Mouse (Mus musculus): ENCODE measurements around the gene Rnf186.
"Not testable (repeated sequence)": the region's sequence is repeated elsewhere in the genome, so short reads cannot be mapped to it uniquely, and the experiment has no call there.

The Rnf186 gene

GRCm38 (mm10) chr4:138972139-138972826 is 5.4 kb downstream of the Rnf186 start:
- in situ Hi-C loops (cut with MboI): no loop called here

GRCm38 (mm10) chr4:138972827-138973718 is 6.2 kb downstream of the Rnf186 start, which contains the start of gene Tmco4:
Gene Tmco4, plus strand, starts transcription at chr4:138972888.
- in situ Hi-C loops (cut with MboI): no loop called here

GRCm38 (mm10) chr4:138973719-138974115 is 6.8 kb downstream of the Rnf186 start:
- in situ Hi-C loops (cut with MboI): no loop called here

- in situ Hi-C loops (cut with MboI): not testable (repeated sequence)
These were observed 7.6 kb downstream of the Rnf186 start for GRCm38 (mm10) chr4:138974540-138974939.

- in situ Hi-C loops (cut with MboI): no loop called here
These were observed 8.3 kb downstream of the Rnf186 start for GRCm38 (mm10) chr4:138975194-138975593.

- in situ Hi-C loops (cut with MboI): no loop called here
These were observed 9.1 kb downstream of the Rnf186 start for GRCm38 (mm10) chr4:138976046-138976445.

- in situ Hi-C loops (cut with MboI): no loop called here
These were observed 13.1 kb downstream of the Rnf186 start for GRCm38 (mm10) chr4:138980021-138980420.

GRCm38 (mm10) chr4:138980771-138981420 is 14.0 kb downstream of the Rnf186 start:
- in situ Hi-C loops (cut with MboI): no loop called here

GRCm38 (mm10) chr4:138983422-138983821 is 16.5 kb downstream of the Rnf186 start:
- in situ Hi-C loops (cut with MboI): no loop called here

- in situ Hi-C loops (cut with MboI): no loop called here
These were observed 17.8 kb downstream of the Rnf186 start for GRCm38 (mm10) chr4:138984744-138985143.

GRCm38 (mm10) chr4:138986280-138986679 is 19.4 kb downstream of the Rnf186 start:
- in situ Hi-C loops (cut with MboI): no loop called here

- in situ Hi-C loops (cut with MboI): no loop called here
These were observed 27.5 kb downstream of the Rnf186 start for GRCm38 (mm10) chr4:138994389-138994788.

- in situ Hi-C loops (cut with MboI): no loop called here
These were observed 29.5 kb downstream of the Rnf186 start for GRCm38 (mm10) chr4:138996410-138996809.

- in situ Hi-C loops (cut with MboI): no loop called here
These were observed 30.2 kb downstream of the Rnf186 start for GRCm38 (mm10) chr4:138997121-138997520.

- in situ Hi-C loops (cut with MboI): no loop called here
These were observed 31.7 kb downstream of the Rnf186 start for GRCm38 (mm10) chr4:138998611-138999010.

- in situ Hi-C loops (cut with MboI): no loop called here
These were observed 34.1 kb downstream of the Rnf186 start for GRCm38 (mm10) chr4:139001026-139001425.

- in situ Hi-C loops (cut with MboI): no loop called here
These were observed 34.5 kb downstream of the Rnf186 start for GRCm38 (mm10) chr4:139001433-139001832.

GRCm38 (mm10) chr4:139004067-139004466 is 37.2 kb downstream of the Rnf186 start:
- in situ Hi-C loops (cut with MboI): no loop called here

GRCm38 (mm10) chr4:139005214-139005613 is 38.3 kb downstream of the Rnf186 start:
- in situ Hi-C loops (cut with MboI): no loop called here

- in situ Hi-C loops (cut with MboI): no loop called here
These were observed 40.4 kb downstream of the Rnf186 start for GRCm38 (mm10) chr4:139007353-139007752.

- in situ Hi-C loops (cut with MboI): no loop called here
These were observed 41.1 kb downstream of the Rnf186 start for GRCm38 (mm10) chr4:139007981-139008536.

- in situ Hi-C loops (cut with MboI): no loop called here
These were observed 44.3 kb downstream of the Rnf186 start for GRCm38 (mm10) chr4:139011201-139011702.
